Mouse (Mus musculus) intestine, postnatal 0 days (tissue): ENCODE measurements around the gene Ddx43. TPM values are rescaled to one million over a fixed set of nuclear protein-coding genes. Genes with fewer than 3 reads are reported as not detected.

ENCODE experiments used
- ATAC-seq: fragments of 200-750 bp; cut with Nextera tagmentation; 2 replicates; pipeline ENCODE4 v1.8.0; 2017; ENCODE audit warnings: mild to moderate bottlenecking, moderate TSS enrichment, moderate library complexity
- H3K27ac ChIP-seq: fragments of 300-500 bp; sonication (generic); 2 replicates; pipeline ENCODE4 v1.5.1; 2014; ENCODE audit warnings: mild to moderate bottlenecking, low read depth, low read length, moderate library complexity
- H3K27me3 ChIP-seq: fragments of 300-500 bp; sonication (generic); replicated peaks from 2 replicates; pipeline ENCODE4 v1.6.1; 2014; ENCODE audit warnings: low read length, mixed read lengths; ENCODE audit not compliant: control insufficient read depth, insufficient read depth
- H3K36me3 ChIP-seq: fragments of 300-500 bp; sonication (generic); 2 replicates; pipeline ENCODE4 v1.6.1; 2014; ENCODE audit warnings: mild to moderate bottlenecking, moderate library complexity; ENCODE audit not compliant: control insufficient read depth, insufficient read depth
- H3K4me1 ChIP-seq: fragments of 300-500 bp; sonication (generic); replicated peaks from 2 replicates; pipeline ENCODE4 v1.6.1; 2014; ENCODE audit warnings: antibody characterized with exemption, low read length, mixed read lengths; ENCODE audit not compliant: control insufficient read depth, insufficient read depth
- H3K4me2 ChIP-seq: fragments of 300-500 bp; sonication (generic); replicated peaks from 2 replicates; pipeline ENCODE4 v1.6.1; 2014; ENCODE audit warnings: low read depth, mild to moderate bottlenecking, moderate library complexity
- H3K4me3 ChIP-seq: fragments of 300-500 bp; sonication (generic); 2 replicates; pipeline ENCODE4 v1.5.1; 2014; ENCODE audit warnings: low read depth, low read length
- H3K9ac ChIP-seq: fragments of 300-500 bp; sonication (generic); 2 replicates; pipeline ENCODE4 v1.6.1; 2014; ENCODE audit warnings: mild to moderate bottlenecking, low read depth, low read length
- H3K9me3 ChIP-seq: fragments of 300-500 bp; sonication (generic); 2 replicates; pipeline ENCODE4 v1.6.1; 2016; ENCODE audit warnings: mixed run types; ENCODE audit not compliant: control insufficient read depth
- CTCF ChIP-seq: sonication (generic); IDR thresholded peaks from 2 replicates; pipeline ENCODE4 v1.5.1; 2016; ENCODE audit warnings: low read depth, mild to moderate bottlenecking, control low read depth, antibody characterized with exemption, moderate library complexity
- WGBS: fragments of 180-500 bp; shearing (Covaris S2); extraction: QIAGEN DNeasy Blood & Tissue Kit; methylation state at CpG from one replicate; pipeline ENCODE4 v1.1.7; 2014; 5-methylcytosine and 5-hydroxymethylcytosine counted together
- polyA plus RNA-seq: library from polyadenylated mRNA; unstranded; fragments of >200 nt; fragmentation: Nextera tagmentation; extraction: Ambion mirVana; gene quantifications from 2 replicates; pipeline ENCODE4 v1.2.1, GENCODE M21; 2015

Ddx43 gene
- polyA plus RNA-seq, 1 experiment from 2014 or later: 0.05 TPM

GRCm38 (mm10) chr9:78354665-78355578 is 40.7 kb upstream of the Ddx43 start:
- Histone ChIP-seq H3K27me3 (no peaks in the 10 kb centered on the region), H3K27ac (peak overlapping the region; percentile 51), H3K4me3 (no peak overlapping the region), H3K4me1 (no peaks in the 10 kb centered on the region), H3K9me3 (no peaks in the 10 kb centered on the region), H3K9ac (no peak overlapping the region), H3K4me2 (no peak overlapping the region), H3K36me3 (no peaks in the 10 kb centered on the region)
- ATAC-seq: peak; percentile 81
- 62% methylated on average over 11 of the region's 11 CpGs for WGBS
- TF ChIP-seq CTCF: no peak

- H3K36me3 ChIP-seq: no peaks in the 10 kb centered on the region
- no peak within 1 kb of the TSS for H3K4me2 ChIP-seq
- no peaks in the 10 kb centered on the region for H3K9me3 ChIP-seq
- ATAC-seq: 0 out of 2 replicates have a peak, but pooled peaks have one; percentile 42
- H3K27me3 ChIP-seq: no peaks in the 10 kb centered on the region
- H3K4me1 ChIP-seq: no peaks in the 10 kb centered on the region
- peak within 1 kb of the TSS; percentile 51 for H3K27ac ChIP-seq
- H3K9ac ChIP-seq: no peak within 1 kb of the TSS
- no peak for TF ChIP-seq CTCF
- no peak within 1 kb of the TSS for H3K4me3 ChIP-seq
- 68% methylated on average over 8 of the region's 8 CpGs for WGBS
These were observed 40.0 kb upstream of the Ddx43 start, which contains the start of gene Gsta2 for GRCm38 (mm10) chr9:78355611-78356010. Gene Gsta2, minus strand, starts transcription at chr9:78355788.

GRCm38 (mm10) chr9:78358053-78358452 is 37.5 kb upstream of the Ddx43 start:
- H3K9ac ChIP-seq: no peak overlapping the region
- ATAC-seq: peak; percentile 44
- WGBS: 14% methylated on average over 9 of the region's 9 CpGs
- H3K27ac ChIP-seq: no peak overlapping the region
- H3K4me3 ChIP-seq: no peak overlapping the region
- no peaks in the 10 kb centered on the region for H3K9me3 ChIP-seq
- H3K4me2 ChIP-seq: no peak overlapping the region
- TF ChIP-seq CTCF: peak; percentile 86
- H3K36me3 ChIP-seq: no peaks in the 10 kb centered on the region
- no peaks in the 10 kb centered on the region for H3K27me3 ChIP-seq
- H3K4me1 ChIP-seq: no peaks in the 10 kb centered on the region

GRCm38 (mm10) chr9:78359750-78360483 is 35.7 kb upstream of the Ddx43 start:
- Histone ChIP-seq H3K9ac (no peak overlapping the region), H3K9me3 (no peaks in the 10 kb centered on the region), H3K36me3 (no peaks in the 10 kb centered on the region), H3K27me3 (no peaks in the 10 kb centered on the region), H3K27ac (no peak overlapping the region), H3K4me2 (no peak overlapping the region), H3K4me1 (no peaks in the 10 kb centered on the region), H3K4me3 (no peak overlapping the region)
- no peak for TF ChIP-seq CTCF
- no peak for ATAC-seq
- 75% methylated on average over 6 of the region's 6 CpGs for WGBS

GRCm38 (mm10) chr9:78360484-78360872 is 35.1 kb upstream of the Ddx43 start:
- H3K4me3 ChIP-seq: no peak overlapping the region
- H3K4me1 ChIP-seq: no peaks in the 10 kb centered on the region
- H3K9me3 ChIP-seq: no peaks in the 10 kb centered on the region
- no peaks in the 10 kb centered on the region for H3K36me3 ChIP-seq
- H3K27me3 ChIP-seq: no peaks in the 10 kb centered on the region
- 48% methylated on average over 2 of the region's 2 CpGs for WGBS
- no peak overlapping the region for H3K27ac ChIP-seq
- H3K4me2 ChIP-seq: no peak overlapping the region
- no peak for ATAC-seq
- no peak overlapping the region for H3K9ac ChIP-seq
- no peak for TF ChIP-seq CTCF

- H3K4me3 ChIP-seq: no peak overlapping the region
- no peak for ATAC-seq
- TF ChIP-seq CTCF: no peak
These were observed 32.2 kb upstream of the Ddx43 start for GRCm38 (mm10) chr9:78363374-78363773.

More at GRCm38 (mm10) chr9:78363374-78363773, 32.2 kb upstream of the Ddx43 start:
- 60% methylated on average over 6 of the region's 6 CpGs for WGBS
- H3K36me3 ChIP-seq: no peaks in the 10 kb centered on the region
- H3K9me3 ChIP-seq: no peaks in the 10 kb centered on the region
- H3K9ac ChIP-seq: no peak overlapping the region
- no peak overlapping the region for H3K4me2 ChIP-seq
- H3K4me1 ChIP-seq: no peaks in the 10 kb centered on the region
- no peak overlapping the region for H3K27ac ChIP-seq
- no peaks in the 10 kb centered on the region for H3K27me3 ChIP-seq
